Mouse (Mus musculus) stomach, embryonic 15.5 days (tissue): ENCODE data around the gene Plekha3. TPM values are rescaled to one million over a fixed set of nuclear protein-coding genes. Genes with fewer than 3 reads are reported as not detected.

Experiments used
- ATAC-seq: fragments of 200-750 bp; cut with Nextera tagmentation; 2 replicates; pipeline ENCODE4 v1.8.0; 2017; ENCODE audit warnings: low read depth, moderate number of reproducible peaks, moderate TSS enrichment; ENCODE audit not compliant: insufficient read depth, low FRiP score
- H3K27ac ChIP-seq: fragments of 300-500 bp; sonication (generic); 2 replicates; pipeline ENCODE4 v1.5.1; 2015; ENCODE audit warnings: mild to moderate bottlenecking, inconsistent platforms
- H3K27me3 ChIP-seq: fragments of 300-500 bp; sonication (generic); replicated peaks from 2 replicates; pipeline ENCODE4 v1.6.1; 2015; ENCODE audit warnings: inconsistent platforms
- H3K36me3 ChIP-seq: fragments of 300-500 bp; sonication (generic); 2 replicates; pipeline ENCODE4 v1.6.1; 2015; ENCODE audit warnings: inconsistent platforms
- H3K4me1 ChIP-seq: fragments of 300-500 bp; sonication (generic); 2 replicates; pipeline ENCODE4 v1.6.1; 2015; ENCODE audit warnings: inconsistent platforms
- H3K4me2 ChIP-seq: fragments of 300-500 bp; sonication (generic); 2 replicates; pipeline ENCODE4 v1.6.1; 2015; ENCODE audit warnings: mild to moderate bottlenecking, inconsistent platforms
- H3K4me3 ChIP-seq: fragments of 300-500 bp; sonication (generic); replicated peaks from 2 replicates; pipeline ENCODE4 v1.5.1; 2015; ENCODE audit warnings: inconsistent platforms
- H3K9ac ChIP-seq: fragments of 300-500 bp; sonication (generic); 2 replicates; pipeline ENCODE4 v1.6.1; 2015; ENCODE audit warnings: inconsistent platforms
- H3K9me3 ChIP-seq: fragments of 300-500 bp; sonication (generic); 2 replicates; pipeline ENCODE4 v1.6.1; 2016; ENCODE audit warnings: inconsistent platforms
- WGBS: fragments of 180-500 bp; shearing (Covaris S2); methylation state at CpG from one replicate; pipeline ENCODE4 v1.1.7; 2015; 5-methylcytosine and 5-hydroxymethylcytosine counted together
- polyA plus RNA-seq: library from polyadenylated mRNA; unstranded; fragments of >200 nt; fragmentation: Nextera tagmentation; extraction: Ambion mirVana; gene quantifications from 2 replicates; pipeline ENCODE4 v1.2.1, GENCODE M21; 2015

Gene Plekha3
- polyA plus RNA-seq = 10.3 and 11.3 TPM in 2 replicates

GRCm38 (mm10) chr2:76674725-76675427, at the start of gene Plekha3:
Gene Plekha3 (plus strand): TSS chr2:76675281.
- 3% methylated on average over 52 of the region's 52 CpGs for WGBS
- ATAC-seq = peak; percentile 79
- peak within 1 kb of the TSS; percentile 75 for H3K4me2 ChIP-seq

GRCm38 (mm10) chr2:76630293-76630692, 44.8 kb upstream of the Plekha3 start:
- peaks cover 52% of the 10 kb centered on the region for H3K36me3 ChIP-seq

More at GRCm38 (mm10) chr2:76674725-76675427, at the start of gene Plekha3:
- Histone ChIP-seq H3K9ac (peak within 1 kb of the TSS; percentile 79), H3K4me1 (peaks cover 11% of the 10 kb centered on the region; the same call in 1 of the 2 replicates), H3K27me3 (no peaks in the 10 kb centered on the region), H3K9me3 (no peaks in the 10 kb centered on the region), H3K4me3 (peak within 1 kb of the TSS; percentile 91), H3K36me3 (no peaks in the 10 kb centered on the region), H3K27ac (peak within 1 kb of the TSS; percentile 79)

DNA sequence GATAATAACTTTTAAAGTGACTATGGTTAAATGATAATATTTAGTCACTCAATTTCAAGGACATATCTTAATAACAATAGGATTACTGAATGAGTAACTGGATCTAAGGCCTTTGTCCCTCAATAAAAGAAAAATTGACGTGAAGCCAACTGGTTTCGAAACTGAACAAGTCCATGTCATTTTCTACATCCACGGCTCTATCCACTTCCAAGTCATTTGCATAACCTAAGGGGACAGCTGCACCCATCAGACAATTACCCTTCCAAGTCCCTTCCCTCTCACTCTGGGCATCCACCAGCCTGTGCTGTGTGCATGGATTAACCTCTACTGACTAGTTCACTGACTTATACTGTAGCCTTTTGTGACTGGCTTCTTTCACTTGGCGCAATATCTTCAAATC, 43.5 kb upstream of the Plekha3 start:
- H3K9ac ChIP-seq = no peak overlapping the region
- ATAC-seq = no peak
- no peaks in the 10 kb centered on the region for H3K9me3 ChIP-seq
- H3K36me3 ChIP-seq = peaks cover 50% of the 10 kb centered on the region
- H3K27ac ChIP-seq = no peak overlapping the region
- 90% methylated on average over 4 of the region's 4 CpGs for WGBS
- no peak overlapping the region for H3K4me2 ChIP-seq
- no peak overlapping the region for H3K4me3 ChIP-seq
- H3K4me1 ChIP-seq = no peaks in the 10 kb centered on the region
- H3K27me3 ChIP-seq = no peaks in the 10 kb centered on the region

More at GRCm38 (mm10) chr2:76630293-76630692, 44.8 kb upstream of the Plekha3 start:
- Histone ChIP-seq H3K27ac (no peak overlapping the region), H3K9me3 (no peaks in the 10 kb centered on the region), H3K4me1 (no peaks in the 10 kb centered on the region), H3K27me3 (no peaks in the 10 kb centered on the region), H3K9ac (no peak overlapping the region), H3K4me3 (no peak overlapping the region), H3K4me2 (no peak overlapping the region)
- ATAC-seq = no peak
- 88% methylated on average over 12 of the region's 12 CpGs for WGBS

- no peaks in the 10 kb centered on the region for H3K27me3 ChIP-seq
- H3K4me2 ChIP-seq = no peak overlapping the region
- H3K9ac ChIP-seq = no peak overlapping the region
- no peaks in the 10 kb centered on the region for H3K4me1 ChIP-seq
- no peak overlapping the region for H3K4me3 ChIP-seq
- H3K27ac ChIP-seq = no peak overlapping the region
- 90% methylated on average over 2 of the region's 2 CpGs for WGBS
- peaks cover 3% of the 10 kb centered on the region; the same call in 1 of the 2 replicates for H3K36me3 ChIP-seq
- ATAC-seq = no peak
- H3K9me3 ChIP-seq = no peaks in the 10 kb centered on the region
Observed at GRCm38 (mm10) chr2:76639637-76640036, 35.4 kb upstream of the Plekha3 start.

- Histone ChIP-seq H3K9ac (no peak overlapping the region), H3K4me3 (no peak overlapping the region), H3K4me2 (no peak overlapping the region), H3K27me3 (no peaks in the 10 kb centered on the region), H3K4me1 (peaks cover 3% of the 10 kb centered on the region; the same call in 1 of the 2 replicates), H3K36me3 (no peaks in the 10 kb centered on the region; the same call in 1 of the 2 replicates), H3K27ac (no peak overlapping the region), H3K9me3 (no peaks in the 10 kb centered on the region)
- ATAC-seq = no peak
Observed at GRCm38 (mm10) chr2:76643801-76644200, 31.3 kb upstream of the Plekha3 start.

- Histone ChIP-seq H3K4me1 (peaks cover 4% of the 10 kb centered on the region; the same call in 1 of the 2 replicates), H3K9me3 (no peaks in the 10 kb centered on the region), H3K27ac (peak overlapping the region; percentile 90), H3K9ac (peak overlapping the region; percentile 69), H3K4me3 (peak overlapping the region; percentile 81), H3K4me2 (peak overlapping the region; percentile 92), H3K27me3 (no peaks in the 10 kb centered on the region), H3K36me3 (no peaks in the 10 kb centered on the region)
- ATAC-seq = peak; percentile 33
- WGBS = 0% methylated on average over 32 of the region's 32 CpGs
Observed at GRCm38 (mm10) chr2:76647441-76647869, 27.6 kb upstream of the Plekha3 start.

DNA sequence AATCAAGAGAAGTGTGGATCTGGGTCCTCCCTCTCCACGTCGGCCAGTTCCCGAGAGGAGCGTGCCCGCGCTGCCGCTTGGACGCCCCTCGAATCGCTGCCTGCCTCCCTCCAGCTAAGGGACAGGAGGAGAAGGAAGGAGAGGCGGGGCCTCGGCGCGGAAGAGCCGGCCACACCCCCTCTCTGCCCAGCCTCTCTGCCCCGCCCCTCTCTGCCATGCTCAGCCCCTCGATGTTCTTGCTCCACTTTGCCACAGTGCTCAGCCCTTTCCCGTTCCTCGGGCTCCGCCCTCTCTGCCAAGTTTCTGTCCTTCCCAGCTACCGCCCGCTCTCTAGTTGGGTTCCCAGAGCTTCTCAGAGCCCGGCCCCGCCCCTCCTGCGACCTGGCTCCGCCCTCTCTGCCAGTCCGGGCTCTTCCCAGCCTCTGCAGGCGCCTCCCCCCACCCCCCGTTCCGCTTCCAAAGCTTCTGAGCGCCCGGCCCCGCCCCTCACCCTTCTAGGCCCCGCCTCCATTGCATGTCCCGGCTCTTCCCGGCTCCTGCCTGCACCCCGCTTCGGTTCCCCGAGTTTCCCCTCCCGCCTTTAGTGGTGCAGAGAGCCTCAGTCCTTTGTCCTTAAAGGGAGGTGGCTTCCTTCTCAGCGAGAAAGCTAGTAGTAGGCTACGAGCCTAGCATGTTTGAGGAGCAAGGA, 27.1 kb upstream of the Plekha3 start, which contains the start of the genes Prkra and Pjvk:
Gene Prkra (minus strand): TSS at position 133 of the 688 bp plus-strand sequence.
Gene Pjvk (plus strand): TSS at position 594 of the 688 bp plus-strand sequence.
- Histone ChIP-seq H3K9ac (peak within 1 kb of the TSS; percentile 69), H3K27me3 (no peaks in the 10 kb centered on the region), H3K4me1 (peaks cover 4% of the 10 kb centered on the region; the same call in 1 of the 2 replicates), H3K4me3 (peak within 1 kb of the TSS; percentile 81), H3K9me3 (no peaks in the 10 kb centered on the region), H3K4me2 (peak within 1 kb of the TSS; percentile 92), H3K27ac (peak within 1 kb of the TSS; percentile 90), H3K36me3 (no peaks in the 10 kb centered on the region)
- peak; percentile 99 for ATAC-seq
- WGBS = under 1% methylated on average over 39 of the region's 42 CpGs

DNA sequence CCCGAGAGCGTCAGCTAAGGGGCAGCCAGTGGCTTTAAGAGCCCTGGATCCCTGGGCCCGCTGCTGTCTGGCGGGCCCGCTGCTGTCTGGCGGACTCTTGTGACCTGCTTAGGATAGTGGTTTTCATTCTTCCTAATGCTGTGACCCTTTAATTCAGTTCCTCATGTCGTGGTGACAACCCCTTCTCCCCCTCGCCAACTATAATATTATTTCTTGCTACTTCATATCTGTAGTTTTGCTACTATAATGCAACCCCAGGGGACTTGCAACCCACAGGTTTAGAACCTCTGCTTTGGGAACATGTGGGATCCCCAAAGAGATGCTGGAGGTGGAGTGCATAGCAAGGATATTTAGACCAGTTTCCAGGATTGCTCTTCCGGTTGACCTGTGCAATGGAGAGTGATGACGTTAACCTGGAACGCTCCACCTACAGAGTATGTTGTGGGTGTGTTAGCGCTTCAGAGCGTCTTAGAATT, 26.4 kb upstream of the Plekha3 start:
- H3K9me3 ChIP-seq = no peaks in the 10 kb centered on the region
- H3K4me1 ChIP-seq = peaks cover 4% of the 10 kb centered on the region; the same call in 1 of the 2 replicates
- peak overlapping the region; percentile 92 for H3K4me2 ChIP-seq
- peak overlapping the region; percentile 86 for H3K27ac ChIP-seq
- peak overlapping the region; percentile 81 for H3K4me3 ChIP-seq
- no peaks in the 10 kb centered on the region for H3K36me3 ChIP-seq
- no peak for ATAC-seq
- WGBS = 29% methylated on average over 13 of the region's 13 CpGs
- H3K27me3 ChIP-seq = no peaks in the 10 kb centered on the region
- peak overlapping the region; percentile 41; the same call in 1 of the 2 replicates for H3K9ac ChIP-seq

- WGBS = 85% methylated on average over 4 of the region's 4 CpGs
- H3K36me3 ChIP-seq = no peaks in the 10 kb centered on the region
- H3K4me1 ChIP-seq = 0 out of 2 replicates have a peak, but pooled peaks cover 4% of the 10 kb centered on the region
- H3K4me3 ChIP-seq = no peak overlapping the region
- no peak overlapping the region for H3K9ac ChIP-seq
- H3K4me2 ChIP-seq = no peak overlapping the region
- no peaks in the 10 kb centered on the region for H3K9me3 ChIP-seq
- no peak for ATAC-seq
- no peaks in the 10 kb centered on the region for H3K27me3 ChIP-seq
- H3K27ac ChIP-seq = no peak overlapping the region
Observed at GRCm38 (mm10) chr2:76653070-76653469, 22.0 kb upstream of the Plekha3 start.

DNA sequence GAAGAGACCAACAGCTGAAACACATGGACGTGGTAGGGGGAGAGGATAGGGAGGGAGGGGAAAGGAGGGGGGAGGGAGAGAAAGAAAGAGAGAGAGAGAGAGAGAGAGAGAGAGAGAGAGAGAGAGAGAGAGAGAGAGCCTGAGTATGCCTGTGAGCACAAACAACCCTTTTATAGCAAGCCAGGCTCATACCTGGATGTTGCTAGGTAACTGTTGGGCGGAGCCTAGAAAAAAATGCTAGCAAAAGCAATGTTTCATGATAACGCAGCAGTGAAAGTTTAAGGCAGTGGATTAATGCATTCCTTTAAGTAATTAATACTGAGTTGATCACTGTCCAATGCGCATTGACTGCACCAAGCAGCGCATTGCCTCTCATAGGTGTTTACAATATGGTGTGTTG, 20.4 kb upstream of the Plekha3 start:
- Histone ChIP-seq H3K36me3 (no peaks in the 10 kb centered on the region), H3K4me1 (no peaks in the 10 kb centered on the region), H3K4me3 (no peak overlapping the region), H3K27me3 (no peaks in the 10 kb centered on the region), H3K27ac (no peak overlapping the region), H3K9me3 (no peaks in the 10 kb centered on the region), H3K4me2 (no peak overlapping the region), H3K9ac (no peak overlapping the region)
- WGBS = 72% methylated on average over 5 of the region's 5 CpGs
- peak; percentile 22; the same call in 1 of the 2 replicates for ATAC-seq

DNA sequence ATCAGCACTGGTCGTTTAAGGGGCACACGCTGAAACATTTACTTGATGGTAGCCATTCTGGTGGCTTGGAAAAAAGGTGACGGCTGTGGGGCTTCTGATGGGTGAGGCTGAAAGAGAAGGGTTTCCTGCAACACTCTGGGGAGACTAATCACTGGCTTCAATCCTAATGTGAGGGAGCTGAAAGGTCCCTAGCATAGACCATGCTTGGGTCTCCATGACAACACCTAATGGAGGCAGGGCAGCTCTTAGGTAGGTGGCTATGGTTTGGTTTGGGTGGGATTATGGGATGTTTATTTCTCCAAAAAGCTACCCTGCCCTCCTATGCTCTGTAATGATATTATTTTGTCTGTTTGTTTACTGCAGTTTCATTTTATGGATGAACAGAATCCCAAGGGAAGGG, 19.6 kb upstream of the Plekha3 start:
- H3K4me1 ChIP-seq = no peaks in the 10 kb centered on the region
- WGBS = 77% methylated on average over 3 of the region's 3 CpGs
- no peak for ATAC-seq
- H3K9me3 ChIP-seq = no peaks in the 10 kb centered on the region
- H3K4me3 ChIP-seq = no peak overlapping the region
- no peak overlapping the region for H3K4me2 ChIP-seq
- H3K9ac ChIP-seq = no peak overlapping the region
- H3K27ac ChIP-seq = no peak overlapping the region
- no peaks in the 10 kb centered on the region for H3K27me3 ChIP-seq
- H3K36me3 ChIP-seq = no peaks in the 10 kb centered on the region

GRCm38 (mm10) chr2:76655982-76656381, 19.1 kb upstream of the Plekha3 start:
- Histone ChIP-seq H3K4me2 (no peak overlapping the region), H3K9me3 (no peaks in the 10 kb centered on the region), H3K4me3 (no peak overlapping the region), H3K27me3 (no peaks in the 10 kb centered on the region), H3K4me1 (no peaks in the 10 kb centered on the region), H3K36me3 (no peaks in the 10 kb centered on the region), H3K9ac (no peak overlapping the region), H3K27ac (no peak overlapping the region)
- ATAC-seq = no peak
- WGBS = 6% methylated on average over 1 of the region's 1 CpGs
